Mouse (Mus musculus): ENCODE data around the gene Rer1. TPM values are rescaled to one million over a fixed set of nuclear protein-coding genes. Genes with fewer than 3 reads are reported as not detected.

The Rer1 gene
- 100 to 1,000 TPM; 191 to 203 TPM for polyA plus RNA-seq (2017; shearing (Covaris generic))

DNA sequence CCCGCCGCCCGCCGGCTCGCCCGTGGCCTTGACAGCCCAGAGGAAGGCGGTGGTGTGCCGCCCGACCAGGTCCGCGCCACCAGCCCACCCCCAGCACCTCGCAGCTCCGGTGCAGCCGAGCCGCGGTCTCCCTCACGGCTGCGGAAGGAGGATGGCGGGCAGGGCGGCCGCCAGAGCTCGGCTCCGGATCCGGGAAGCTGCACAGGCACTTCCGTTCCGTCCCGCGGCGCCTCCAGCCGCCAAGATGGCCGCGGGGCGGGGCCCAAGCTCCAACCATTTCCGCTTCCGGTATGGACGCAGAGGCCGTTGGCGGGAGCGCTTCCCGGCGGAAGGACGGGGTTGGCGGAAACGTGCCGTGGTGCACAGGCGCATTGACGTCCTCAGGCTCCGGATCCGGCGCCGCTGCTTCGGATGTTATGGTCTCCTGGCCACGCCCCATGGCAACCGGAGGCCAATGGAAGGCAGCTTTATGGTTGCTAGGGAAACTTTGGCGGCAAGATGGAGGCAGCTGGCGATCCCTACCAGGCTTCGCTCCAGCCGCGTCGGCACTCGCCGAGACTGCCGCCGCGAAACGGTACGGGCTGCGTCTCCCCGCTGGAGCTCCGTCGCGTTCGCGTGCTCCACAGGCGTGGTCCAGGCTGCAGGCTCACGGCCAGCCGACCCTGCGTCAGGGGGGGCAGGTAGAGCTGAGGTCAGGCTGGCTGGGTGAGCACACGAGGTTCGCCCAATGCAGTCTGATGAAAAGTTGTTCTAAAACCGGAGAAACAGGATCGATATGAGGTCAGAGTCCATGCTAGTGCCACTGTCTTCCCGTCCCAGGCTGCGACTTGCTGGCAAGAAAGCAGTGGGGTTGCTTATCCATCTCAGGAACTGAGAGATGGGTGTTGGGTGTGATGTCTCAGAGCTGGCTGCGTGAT is at the start of gene Rer1, which contains the start of gene Morn1:
TSS of gene Rer1 (minus strand) at position 275 of the 917 bp plus-strand sequence.
TSS of gene Morn1 (plus strand) at position 470 of the 917 bp plus-strand sequence.

DNA sequence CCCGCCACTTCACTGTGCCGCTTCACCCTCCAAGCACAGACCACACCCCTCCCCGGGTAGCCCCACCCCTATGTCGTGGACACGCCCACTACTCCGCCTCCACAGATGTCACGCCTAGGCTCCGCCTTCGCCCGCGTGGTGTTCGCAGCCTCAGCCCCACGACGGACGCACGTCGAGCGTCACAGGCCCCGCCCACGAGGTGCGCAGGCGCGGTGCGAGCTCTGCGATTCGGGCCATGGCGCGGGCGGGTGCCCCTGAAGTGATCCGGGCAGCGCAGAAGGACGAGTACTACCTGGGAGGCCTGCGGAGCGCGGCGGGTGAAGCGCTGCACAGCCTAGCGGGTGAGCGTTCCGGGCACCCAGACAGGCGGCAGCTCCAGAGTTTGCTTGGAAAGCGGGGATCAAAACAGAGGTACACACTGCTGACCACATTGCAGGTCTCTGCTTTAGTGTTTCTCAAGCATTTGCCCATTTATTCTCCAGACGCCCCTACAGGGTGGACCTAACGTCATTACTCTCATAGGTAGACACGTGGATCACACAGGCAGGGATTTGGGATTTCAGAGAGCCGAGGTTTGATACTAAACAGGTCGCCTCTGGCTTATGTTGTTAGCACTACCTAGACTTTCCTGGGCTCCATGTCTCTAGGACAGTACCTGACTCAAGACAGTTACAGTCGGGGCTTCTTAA is 19.2 kb downstream of the Rer1 start, which contains the start of gene Pex10:
TSS of gene Pex10 (plus strand) at position 183 of the 689 bp plus-strand sequence.

DNA sequence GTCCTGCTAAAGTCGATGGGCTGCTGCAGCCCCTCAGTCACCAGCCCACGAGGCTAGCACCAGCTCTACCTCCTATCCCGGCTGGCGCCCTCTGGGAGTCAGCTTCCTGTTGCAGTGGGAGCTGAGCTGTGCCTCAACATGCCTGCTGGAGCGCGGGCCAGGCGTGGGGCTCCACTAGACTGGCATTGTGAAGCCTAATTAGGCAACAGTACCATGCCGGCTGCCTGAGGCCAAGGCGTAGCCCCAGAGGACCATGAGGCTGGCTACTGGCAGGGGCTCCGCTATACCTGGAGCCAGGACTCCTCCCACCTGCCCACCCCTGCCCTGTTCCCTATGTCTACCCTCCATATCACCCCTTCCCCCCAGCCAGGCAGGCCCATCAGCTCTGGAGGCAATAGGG is 29.5 kb downstream of the Rer1 start, which contains the start of gene Plch2:
TSS of gene Plch2 (minus strand) at position 61 of the 400 bp plus-strand sequence.

Other genes starting within 250 kb of the Rer1 start
- gene Ttc34, start 248.9 kb downstream of the Rer1 start, polyA plus RNA-seq (2017; shearing (Covaris generic)) = under 1 TPM in 1 of 2 experiments, not detected in 1; 0.38 TPM
- gene Mmel1, start 216.8 kb downstream of the Rer1 start, polyA plus RNA-seq (2017; shearing (Covaris generic)) = not detected
- 1 to 10 TPM; 4.6 to 7.9 TPM for gene Fam213b, start 187.2 kb downstream of the Rer1 start, polyA plus RNA-seq (2017; shearing (Covaris generic))
- 10 to 100 TPM in 1 of 2 experiments, 1 to 10 TPM in 1; 7.7 to 10.2 TPM for gene Tnfrsf14, start 157.8 kb downstream of the Rer1 start, polyA plus RNA-seq (2017; shearing (Covaris generic))
- 1 to 10 TPM in 1 of 2 experiments, not detected in 1; 2.0 TPM for gene Hes5, start 125.5 kb downstream of the Rer1 start, polyA plus RNA-seq (2017; shearing (Covaris generic))
- gene Pank4, start 122.3 kb downstream of the Rer1 start, polyA plus RNA-seq (2017; shearing (Covaris generic)) = 10 to 100 TPM; 37.2 to 56.9 TPM
- gene Plch2, start 29.6 kb downstream of the Rer1 start, polyA plus RNA-seq (2017; shearing (Covaris generic)) = under 1 TPM in 1 of 2 experiments, not detected in 1; 0.05 TPM
- 10 to 100 TPM; 11.0 to 11.5 TPM for gene Pex10, start 19.4 kb downstream of the Rer1 start, polyA plus RNA-seq (2017; shearing (Covaris generic))
- 1 to 10 TPM; 1.3 to 2.3 TPM for gene Morn1, start 195 bp upstream of the Rer1 start, polyA plus RNA-seq (2017; shearing (Covaris generic))
- gene Ski, start 136.2 kb upstream of the Rer1 start, polyA plus RNA-seq (2017; shearing (Covaris generic)) = 100 to 1,000 TPM in 1 of 2 experiments, 10 to 100 TPM in 1; 88.2 to 115 TPM
- gene Faap20, start 163.4 kb upstream of the Rer1 start, polyA plus RNA-seq (2017; shearing (Covaris generic)) = 100 to 1,000 TPM; 102 TPM

Data from activated CD4-positive, CD25-positive, alpha-beta regulatory T cell (primary cell).